In genomic region chr14:104905706-104906105, GRCm38 (mm10) we compare ENCODE assay signal across 11 mouse cellular contexts.
"Had no signal": no experiment of that assay in that cellular context is flagged by ENCODE, and none has a peak within 500 bp of the region (broad histone marks: within the 10 kb centered on the region; RNA-seq: fewer than 3 reads in every experiment).

No protein-coding gene starts in this region.

- H3K36me3 ChIP-seq: limb, embryonic 15.5 days; liver, embryonic 15.5 days; lung, embryonic 15.5 days; neural tube, embryonic 12.5 days had no signal

- H3K4me2 ChIP-seq: limb, embryonic 15.5 days; liver, embryonic 15.5 days; lung, embryonic 15.5 days; neural tube, embryonic 12.5 days had no signal

- H3K4me3 ChIP-seq: limb, embryonic 15.5 days; liver, embryonic 15.5 days; lung, embryonic 15.5 days; neural tube, embryonic 12.5 days had no signal

- H3K9me3 ChIP-seq: limb, embryonic 15.5 days; liver, embryonic 15.5 days; lung, embryonic 15.5 days; neural tube, embryonic 12.5 days had no signal

- DNase-seq: kidney, adult 11 months; layer of hippocampus, adult 9-11 months; layer of hippocampus, postnatal 36 days; midbrain, embryonic 14.5 days; thymus, adult 18-20 months; thymus, postnatal 25 days had no signal

- H3K27ac ChIP-seq: kidney, postnatal 0 days; limb, embryonic 15.5 days; liver, embryonic 15.5 days; lung, embryonic 15.5 days; neural tube, embryonic 12.5 days had no signal

- H3K4me1 ChIP-seq: limb, embryonic 15.5 days; liver, embryonic 15.5 days; neural tube, embryonic 12.5 days had no signal

- H3K27me3 ChIP-seq: limb, embryonic 15.5 days; liver, embryonic 15.5 days; lung, embryonic 15.5 days; neural tube, embryonic 12.5 days had no signal

- H3K9ac ChIP-seq: limb, embryonic 15.5 days; liver, embryonic 15.5 days; lung, embryonic 15.5 days; neural tube, embryonic 12.5 days had no signal
